Mouse (Mus musculus) left cerebral cortex, postnatal 10 days (tissue): ENCODE data around the gene 1500011B03Rik. TPM values are rescaled to one million over a fixed set of nuclear protein-coding genes. Genes with fewer than 3 reads are reported as not detected.
"Not testable (repeated sequence)": the region's sequence is repeated elsewhere in the genome, so short reads cannot be mapped to it uniquely, and the experiment has no call there.

Experiments
- DNase-seq, 2 experiments: peaks; one replicate each; pipeline ENCODE4 v3.0.0; 2021 to 2022; ENCODE audit warnings: low spot score in 2 of 2, mixed read lengths in 1 of 2; ENCODE audit errors: extremely low spot score in 1 of 2
- intact Hi-C: fragments of 180-260 bp; cut with DNase I; formaldehyde crosslinking; loops from one replicate; pipeline ENCODE4 v1.15.1; 2025
- total RNA-seq, 2 experiments: library from RNA; stranded (reverse); gene quantifications; 2 replicates each; pipeline ENCODE4 v1.2.3; 2021

The 1500011B03Rik gene
- total RNA-seq: 100 to 1,000 TPM; 165 to 184 TPM

DNA sequence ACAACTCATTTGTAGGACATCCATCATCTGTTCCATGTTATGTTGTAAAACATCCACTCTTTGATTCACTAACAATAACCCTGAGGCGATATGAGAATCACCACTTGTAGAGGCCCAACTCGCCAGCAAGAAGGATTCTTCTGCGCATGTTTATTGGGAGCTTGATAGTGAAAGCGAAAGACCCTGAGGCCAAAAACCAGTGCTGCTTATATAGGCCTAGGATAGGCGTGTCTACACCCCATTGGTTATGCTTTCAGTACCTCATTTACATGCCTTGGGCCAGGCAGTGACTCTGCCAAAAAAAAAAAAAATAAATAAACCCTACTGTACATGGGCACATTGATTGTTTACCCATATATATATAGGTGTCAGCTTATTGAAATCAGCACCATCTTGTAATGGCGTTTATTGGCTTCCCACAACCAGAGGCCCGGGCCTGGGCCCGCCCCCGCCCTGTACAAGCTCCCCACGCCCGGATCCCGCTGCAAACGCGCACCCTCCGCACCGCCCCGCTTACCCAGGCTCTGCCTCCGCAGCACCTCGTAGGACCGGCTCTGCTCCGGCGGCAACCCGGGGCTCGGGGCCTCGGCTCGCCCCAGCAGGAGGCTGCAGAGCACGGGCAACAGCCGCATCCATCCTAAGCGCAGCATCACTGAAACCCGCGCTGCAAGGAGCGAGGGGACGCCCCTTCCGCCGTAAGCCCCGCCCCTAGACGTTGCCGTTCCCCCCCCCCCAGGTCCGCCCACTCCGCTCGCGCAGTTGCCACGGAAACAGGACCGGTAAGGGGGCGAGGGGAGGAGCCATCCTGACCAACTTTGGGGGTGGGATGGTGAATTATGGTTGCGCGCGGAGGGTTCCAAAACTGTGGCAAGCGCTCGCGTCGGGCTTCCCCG is at the start of gene 1500011B03Rik:
1500011B03Rik (minus strand) TSS at position 673 of the 893 bp plus-strand sequence.
- intact Hi-C loops: no loop called here

DNA sequence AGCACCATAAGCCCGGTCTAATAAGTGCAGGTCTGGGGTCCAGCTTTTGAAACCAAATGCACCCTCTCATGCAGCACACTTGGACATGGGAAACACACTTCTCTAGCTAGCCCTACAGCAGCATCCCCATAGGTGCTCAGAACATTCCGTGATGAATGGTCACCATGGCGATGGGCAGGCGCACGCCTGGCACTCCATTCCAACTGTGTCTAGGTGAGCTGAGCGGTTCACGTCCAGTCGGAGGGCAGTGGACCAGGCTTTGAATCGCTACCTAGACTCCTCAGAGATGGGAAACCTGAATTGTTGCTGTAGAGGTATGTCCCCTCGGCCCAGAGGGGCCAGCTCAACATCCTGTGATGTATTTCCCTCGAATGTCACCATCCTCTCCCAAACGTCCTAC is 42.0 kb upstream of the 1500011B03Rik start:
- intact Hi-C loops: loop anchor here (5.0 kb wide), 1 partner anchor 38 kb away; no protein-coding TSS in a partner anchor
- DNase-seq: no peak

More for the DNA sequence above, at the start of gene 1500011B03Rik:
- DNase-seq: peak; percentile 75 to 92

DNA sequence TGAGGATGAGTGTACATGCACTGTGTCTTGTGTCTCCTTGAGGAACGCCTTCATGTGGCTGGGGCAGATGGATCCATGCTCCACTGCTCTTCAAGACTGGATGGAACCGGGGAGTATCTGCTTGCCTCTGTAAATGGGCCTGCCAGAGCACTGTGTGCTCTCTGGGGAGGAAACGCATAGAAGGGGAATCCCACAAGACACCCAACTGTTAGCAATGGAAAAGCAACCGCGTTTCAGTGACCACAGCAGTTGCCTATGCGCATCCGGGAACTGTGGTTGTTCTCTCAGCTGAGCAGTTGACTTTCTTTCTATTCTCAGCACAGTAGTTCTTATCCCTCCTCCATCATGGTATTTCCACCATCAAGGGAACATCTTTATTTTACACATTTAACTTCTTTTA is 41.5 kb upstream of the 1500011B03Rik start:
- no peak for DNase-seq
- intact Hi-C loops: loop anchor here (5.0 kb wide), 1 partner anchor 38 kb away; no protein-coding TSS in a partner anchor

DNA sequence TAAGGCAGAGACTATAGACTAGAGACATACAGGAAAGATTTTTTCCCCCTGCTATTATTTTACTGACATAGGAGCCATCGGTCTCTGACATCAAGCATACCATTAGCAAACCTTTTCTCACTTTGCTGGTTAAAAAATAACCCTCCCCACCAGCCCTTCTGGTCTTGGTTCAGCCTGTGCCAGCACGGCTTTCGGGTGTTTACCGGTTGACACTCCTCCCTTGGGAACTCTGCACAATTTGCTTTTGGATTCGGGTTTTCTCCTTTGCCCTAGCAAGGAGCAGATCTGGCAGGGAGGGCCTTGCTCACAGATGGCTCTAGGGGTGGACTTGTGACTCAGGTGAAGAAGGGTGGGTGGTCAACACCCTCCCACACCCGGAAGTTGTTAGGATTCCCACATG is 38.5 kb upstream of the 1500011B03Rik start:
- intact Hi-C loops: no loop called here
- DNase-seq: no peak

DNA sequence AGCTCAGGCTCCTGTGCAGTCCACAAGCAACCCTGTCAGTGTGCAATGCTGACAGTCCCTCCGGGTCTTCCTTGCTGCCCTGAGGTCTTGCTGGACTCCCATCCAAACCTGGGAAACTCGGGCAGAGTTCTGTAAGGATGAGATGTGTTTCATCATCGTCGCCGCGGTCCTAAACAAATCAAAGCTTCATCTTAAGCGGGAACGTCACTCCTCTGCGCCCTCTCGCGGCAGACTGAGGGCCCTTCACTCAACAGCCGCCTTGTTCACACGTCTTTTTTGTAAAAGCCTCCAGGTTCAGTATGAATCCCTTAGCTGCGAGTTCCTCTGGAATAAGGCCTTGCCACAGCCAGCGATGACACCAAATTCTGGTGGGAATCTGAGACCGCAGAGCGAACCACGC is 36.0 kb upstream of the 1500011B03Rik start:
- intact Hi-C loops: no loop called here
- peak; percentile 69 to 78 for DNase-seq

DNA sequence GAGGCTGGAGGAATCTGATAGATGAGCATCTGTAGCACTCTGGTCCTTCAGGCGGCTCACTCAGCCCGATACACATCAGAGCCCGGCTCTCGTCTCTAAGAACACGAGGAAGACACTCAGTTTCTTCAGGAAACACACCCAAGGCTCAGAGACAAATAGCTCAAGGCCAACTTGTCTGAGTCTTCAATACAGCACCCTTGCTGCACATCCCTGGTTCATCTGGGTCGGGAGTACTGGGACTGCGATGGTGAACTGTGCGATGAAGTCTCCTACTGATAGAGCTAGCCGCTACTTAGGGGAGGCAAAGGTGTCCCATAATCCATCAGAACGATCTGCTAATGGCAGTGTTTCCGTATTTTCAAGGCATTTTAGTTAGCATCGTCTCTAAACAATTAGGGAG is 35.3 kb upstream of the 1500011B03Rik start, which contains the start of gene Gm9936:
Gm9936 (minus strand) TSS at position 101 of the 400 bp plus-strand sequence.
- DNase-seq: no peak
- intact Hi-C loops: no loop called here

DNA sequence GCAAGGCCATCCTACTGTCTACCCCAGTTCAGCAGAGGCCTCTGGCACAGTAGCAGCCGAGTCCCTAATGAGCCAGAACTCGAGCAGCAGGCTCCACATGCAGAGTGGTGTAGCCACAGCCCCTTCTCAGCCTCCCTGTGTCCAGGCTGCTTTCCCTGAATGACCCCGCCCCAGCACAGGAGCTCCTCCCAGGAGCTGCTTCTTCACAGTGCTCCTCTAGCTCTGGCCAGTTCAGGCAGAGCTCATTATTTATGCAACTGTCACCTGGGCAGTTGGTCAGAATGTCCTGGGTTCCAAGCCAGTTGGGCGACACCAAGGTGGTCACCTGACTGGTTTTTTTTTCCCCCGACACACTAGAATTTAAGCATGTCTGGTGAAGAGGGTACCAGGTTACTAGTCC is 30.1 kb upstream of the 1500011B03Rik start, which contains the start of gene 4930519G04Rik:
4930519G04Rik (plus strand) TSS at position 301 of the 400 bp plus-strand sequence.
- DNase-seq, intact Hi-C loops: not testable (repeated sequence)

DNA sequence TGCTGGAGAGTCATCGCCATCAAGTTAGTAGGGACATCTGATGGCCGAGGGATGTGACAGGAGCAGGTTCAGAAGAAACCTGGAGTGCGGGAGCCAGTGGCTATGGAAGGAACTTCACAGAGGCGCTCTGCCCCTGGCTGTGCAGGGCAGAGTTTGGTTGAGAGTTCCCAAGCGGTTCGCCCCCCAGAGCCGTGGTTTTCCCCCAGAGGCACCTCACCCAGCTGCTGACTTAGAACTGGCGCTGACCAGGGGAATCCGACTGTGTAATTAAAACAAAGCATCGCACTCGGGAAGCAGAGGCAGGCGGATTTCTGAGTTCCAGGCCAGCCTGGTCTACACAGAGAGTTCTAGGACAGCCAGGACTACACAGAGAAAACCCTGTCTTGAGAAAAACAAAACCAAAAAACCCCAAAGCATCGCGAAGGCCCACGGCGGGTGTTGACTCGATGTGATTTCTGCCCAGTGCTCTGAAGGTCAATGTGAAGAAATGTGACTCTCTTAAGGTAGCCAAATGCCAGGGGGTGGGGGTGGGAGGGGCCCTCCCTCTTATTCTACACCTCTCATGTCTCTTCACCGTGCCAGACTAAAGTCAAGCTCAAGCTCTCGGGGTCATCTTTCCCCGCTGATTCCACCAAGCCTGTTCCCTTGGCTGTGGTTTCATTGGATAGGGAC is 28.4 kb upstream of the 1500011B03Rik start:
- intact Hi-C loops: no loop called here
- DNase-seq: no peak

DNA sequence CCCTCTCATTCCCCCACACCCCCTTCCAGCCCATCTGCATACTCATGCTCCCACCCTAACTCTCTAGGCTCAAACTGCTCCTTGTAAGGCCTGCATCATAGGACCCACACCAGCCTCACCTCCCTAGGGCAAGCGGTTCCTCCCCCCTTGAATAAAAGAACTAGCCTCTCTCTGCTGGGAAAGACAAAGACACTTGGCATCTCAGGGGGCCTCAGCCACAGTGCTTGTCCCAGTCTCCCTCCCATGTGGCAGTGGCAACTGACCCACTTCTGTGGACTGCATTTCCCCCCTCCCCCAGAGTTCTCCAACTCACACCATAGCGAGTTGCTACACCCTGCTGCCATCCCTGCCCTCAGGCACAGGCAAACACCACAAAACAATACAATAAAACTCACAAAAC is 21.1 kb upstream of the 1500011B03Rik start:
- intact Hi-C loops: not testable (repeated sequence)
- peak in 1 of 2 experiments; percentile 12 for DNase-seq

DNA sequence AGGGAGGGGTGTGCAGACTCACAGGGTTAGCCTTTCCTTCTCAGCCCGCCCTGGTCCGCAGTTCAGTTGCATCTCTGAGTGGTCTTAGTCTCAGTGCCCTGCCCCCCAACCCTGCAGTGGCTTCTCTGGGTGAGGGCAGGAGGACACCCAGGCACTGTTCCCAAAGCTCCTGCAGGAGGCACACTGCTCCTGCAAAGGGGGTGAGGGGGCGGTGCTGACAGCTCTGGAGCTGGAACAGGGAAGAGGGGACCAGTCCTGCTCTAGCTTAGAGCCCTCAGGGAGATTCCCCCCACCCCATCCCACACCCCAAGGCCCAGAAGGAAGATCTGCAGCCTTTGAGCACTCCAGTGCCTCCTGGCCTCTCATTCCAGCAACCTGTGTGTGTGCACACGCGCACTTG is 19.4 kb upstream of the 1500011B03Rik start:
- intact Hi-C loops: no loop called here
- DNase-seq: peak in 1 of 2 experiments; percentile 26

DNA sequence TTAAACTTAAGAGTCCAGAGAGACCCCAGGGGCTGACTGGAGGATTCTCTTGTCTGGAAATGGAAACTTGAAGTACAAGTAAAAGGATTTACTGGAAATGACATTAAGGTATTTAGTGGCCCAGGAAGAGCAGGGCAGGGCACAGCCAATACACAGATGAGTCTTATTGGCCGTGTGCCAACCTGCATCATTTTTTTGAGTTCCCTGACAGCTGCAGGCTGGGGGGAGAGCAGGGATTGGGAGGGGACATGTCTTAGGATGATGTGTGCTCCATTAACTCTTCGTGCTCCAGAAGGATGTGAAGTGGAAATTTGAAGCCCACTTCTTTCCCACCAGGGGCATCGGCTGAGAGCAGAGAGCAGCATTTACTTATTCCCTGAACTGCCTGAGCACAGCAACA is 18.9 kb upstream of the 1500011B03Rik start:
- intact Hi-C loops: not testable (repeated sequence)
- peak in 1 of 2 experiments; percentile 22 for DNase-seq

DNA sequence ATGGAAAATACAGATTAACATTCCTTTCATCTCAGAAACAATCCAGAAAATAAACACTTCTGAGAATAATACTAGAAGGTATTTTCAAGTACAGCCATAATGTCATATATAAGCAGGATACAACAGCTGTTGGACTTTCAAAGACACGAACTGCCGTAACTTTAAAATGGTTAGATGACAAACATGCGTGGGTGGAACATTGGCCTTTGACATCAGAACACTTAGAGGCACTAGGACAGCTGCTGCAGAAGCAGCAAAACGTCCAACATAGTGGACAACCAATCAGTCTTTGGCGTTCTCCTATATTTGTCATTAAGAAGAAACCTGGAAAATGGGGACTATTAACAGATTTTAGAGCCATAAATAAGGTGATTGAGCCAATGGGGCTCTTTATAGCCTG is 17.2 kb upstream of the 1500011B03Rik start:
- intact Hi-C loops, DNase-seq: not testable (repeated sequence)

DNA sequence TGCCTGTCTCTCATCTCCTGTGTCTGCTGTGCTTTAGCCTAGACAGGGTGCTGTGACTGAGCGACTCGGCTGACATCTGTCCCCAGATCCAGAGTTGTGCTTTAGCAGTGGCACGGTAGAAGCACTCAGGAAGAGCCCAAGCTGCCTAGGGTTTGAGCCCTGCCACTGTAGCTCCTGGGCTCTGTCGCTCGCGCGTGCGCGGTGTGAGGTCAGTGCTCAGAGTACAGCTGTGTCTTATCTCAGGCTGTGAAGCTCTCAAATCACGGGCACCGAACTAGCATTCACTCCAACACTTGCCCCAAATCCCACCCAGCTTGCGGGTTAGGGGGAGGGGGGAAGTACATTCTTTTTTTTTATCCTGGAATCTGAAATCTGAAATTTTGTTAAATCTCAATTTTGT is 13.6 kb upstream of the 1500011B03Rik start:
- DNase-seq: no peak

DNA sequence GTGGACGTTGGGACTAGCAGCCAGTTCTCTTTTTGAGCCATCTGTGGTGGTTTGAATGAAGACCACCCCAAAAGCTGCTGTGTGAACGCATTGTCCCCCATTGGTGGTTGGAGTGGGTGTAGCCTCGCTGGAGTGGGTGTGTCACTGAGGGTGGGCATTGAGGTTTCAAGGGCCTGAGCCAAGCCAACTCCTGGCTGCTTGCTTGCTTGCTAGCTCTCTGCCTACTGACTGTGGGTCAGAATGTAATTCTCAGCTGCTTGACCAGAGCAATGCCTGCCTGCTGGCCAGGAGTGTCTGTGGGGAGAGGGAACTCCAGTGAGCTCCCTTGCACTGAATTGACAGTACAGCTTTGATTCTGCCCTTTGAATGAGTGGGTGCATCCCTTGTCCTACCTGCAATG is 6.5 kb upstream of the 1500011B03Rik start:
- intact Hi-C loops: loop anchor here (5.0 kb wide), 1 partner anchor 38 kb away; no protein-coding TSS in a partner anchor
- peak in 1 of 2 experiments; percentile 12 for DNase-seq

More for the DNA sequence above, 13.6 kb upstream of the 1500011B03Rik start:
- intact Hi-C loops: loop anchor here (5.0 kb wide), 1 partner anchor 75 kb away; no protein-coding TSS in a partner anchor

DNA sequence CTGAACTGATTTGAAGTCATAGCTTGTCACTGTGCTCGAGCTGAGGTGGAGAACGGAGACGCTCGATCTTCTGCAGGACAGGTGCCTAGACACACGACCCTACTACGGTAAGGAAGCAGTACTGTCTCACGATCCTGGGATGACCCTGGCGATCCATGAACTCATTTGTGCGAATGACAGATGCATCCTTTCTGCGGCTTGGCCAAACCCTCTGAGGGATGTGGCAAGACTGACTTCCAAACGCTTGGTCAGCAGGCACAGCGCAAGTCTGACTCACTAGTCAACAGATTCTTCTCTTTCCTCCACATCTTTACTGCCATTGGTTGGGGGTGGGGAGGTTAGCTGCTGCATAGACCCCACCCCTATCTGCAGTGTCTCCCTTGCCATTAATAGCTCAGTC is 4.2 kb upstream of the 1500011B03Rik start:
- intact Hi-C loops: loop anchor here (5.0 kb wide), 1 partner anchor 40 kb away; no protein-coding TSS in a partner anchor
- peak in 1 of 2 experiments; percentile 30 for DNase-seq

DNA sequence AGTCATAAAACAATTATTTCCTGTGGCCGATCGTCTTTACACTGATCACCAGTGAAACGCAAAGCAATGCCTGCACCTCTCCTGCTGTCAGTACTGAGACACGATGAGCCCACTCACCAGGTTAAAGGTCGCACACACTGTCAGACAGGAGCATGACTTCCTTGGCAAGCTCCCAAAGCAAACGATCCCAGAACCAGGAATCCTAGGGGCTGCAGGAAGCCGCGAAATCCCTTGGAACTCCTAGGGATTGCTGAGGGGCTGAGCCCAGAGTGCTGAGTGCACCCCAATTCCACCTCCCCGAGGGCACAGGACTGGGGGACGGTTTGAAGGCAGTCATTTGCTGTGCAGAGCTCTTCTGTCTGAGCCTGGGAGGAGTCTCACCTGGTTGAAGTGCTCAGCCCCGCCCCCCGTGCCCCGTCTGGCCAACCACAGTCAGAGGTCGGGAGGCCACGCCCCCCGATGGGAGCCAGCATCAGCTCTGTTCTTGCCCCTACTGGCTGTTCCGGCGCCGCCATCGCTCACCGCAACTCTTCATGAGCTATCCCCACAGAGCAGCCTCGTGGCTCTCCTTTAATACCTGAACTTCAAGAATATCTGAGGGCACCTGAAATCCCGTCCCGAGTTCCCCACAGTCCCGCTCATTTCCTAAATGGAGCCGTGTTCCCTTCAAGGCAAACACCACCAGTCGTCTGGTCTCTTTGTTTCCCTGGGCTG is 2.9 kb upstream of the 1500011B03Rik start:
- DNase-seq: peak in 1 of 2 experiments; percentile 86
- intact Hi-C loops: loop anchor here (5.0 kb wide), 1 partner anchor 41 kb away; no protein-coding TSS in a partner anchor

DNA sequence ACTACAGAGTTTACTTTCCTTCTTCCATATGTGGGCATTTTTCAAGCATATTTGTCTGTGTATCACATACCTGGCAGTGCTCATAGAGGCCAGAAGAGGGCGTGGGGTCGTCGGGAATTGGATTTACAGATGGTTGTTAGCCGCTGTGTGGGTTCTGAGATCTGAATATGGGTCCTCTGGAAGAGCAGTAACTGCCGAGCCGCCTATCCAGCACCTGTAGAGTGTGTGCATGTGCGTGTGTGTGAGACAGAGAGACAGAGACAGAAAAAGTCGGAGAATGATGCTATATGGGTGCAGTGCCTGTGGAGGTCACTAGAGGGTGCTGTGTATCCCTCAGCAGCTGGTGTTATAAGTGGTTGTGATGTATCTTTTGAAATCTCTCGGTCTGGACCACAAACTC is 929 bp upstream of the 1500011B03Rik start:
- intact Hi-C loops: no loop called here
- no peak for DNase-seq

DNA sequence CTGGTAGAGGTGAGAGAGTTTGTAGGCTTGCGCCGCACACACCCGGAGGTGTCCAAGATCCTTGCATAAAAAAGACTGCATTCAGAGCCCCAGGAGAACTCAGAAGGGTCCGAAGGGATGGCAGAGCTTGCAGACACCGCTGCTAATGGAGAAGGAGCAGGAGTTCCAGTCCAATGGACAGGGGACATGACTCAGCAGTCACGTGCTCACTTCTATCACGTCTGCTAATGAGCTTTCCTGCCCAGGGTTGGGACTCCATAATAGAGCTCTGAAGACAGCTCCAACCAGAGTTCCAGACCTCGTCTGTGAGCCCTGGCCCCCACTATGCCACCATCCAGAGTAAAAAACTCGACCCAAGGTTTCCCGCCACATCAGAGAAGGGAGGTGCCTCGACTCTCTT is 5.1 kb downstream of the 1500011B03Rik start:
- intact Hi-C loops: no loop called here
- no peak for DNase-seq

DNA sequence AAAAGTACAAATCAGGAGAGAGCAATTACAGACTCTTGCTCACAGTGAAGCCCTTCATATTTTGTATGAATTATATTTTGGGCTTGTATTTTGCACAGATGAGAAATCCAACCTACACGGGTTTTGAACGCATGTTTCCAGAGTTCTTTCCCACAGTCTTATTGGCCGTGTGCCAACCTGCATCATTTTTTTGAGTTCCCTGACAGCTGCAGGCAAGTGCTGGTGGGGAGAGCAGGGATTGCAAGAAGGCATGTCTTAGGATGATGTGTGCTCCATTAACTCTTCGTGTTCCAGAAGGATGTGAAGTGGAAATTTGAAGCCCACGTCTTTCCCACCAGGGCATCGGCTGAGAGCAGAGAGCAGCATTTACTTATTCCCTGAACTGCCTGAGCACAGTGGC is 6.7 kb downstream of the 1500011B03Rik start:
- intact Hi-C loops: no loop called here
- DNase-seq: no peak
